Mouse (Mus musculus): ENCODE measurements around the gene Ripply3. TPM values are rescaled to one million over a fixed set of nuclear protein-coding genes. Genes with fewer than 3 reads are reported as not detected.
A peak's percentile ranks its signal among the peaks of the same experiment; 100 is the strongest.

Gene Ripply3
- total RNA-seq, 4 experiments from 2014 or later = 0.49 to 0.85 (median 0.74) TPM

- DNase-seq (ENCODE audit: low spot score in 2 of 2) = no peak
Observed at GRCm38 (mm10) chr16:94356046-94356445, 27.8 kb downstream of the Ripply3 start.

GRCm38 (mm10) chr16:94356776-94357494 lies 28.7 kb downstream of the Ripply3 start:
- no peak for DNase-seq (ENCODE audit: low spot score in 2 of 2)

- DNase-seq (ENCODE audit: low spot score in 2 of 2) = no peak
Observed at GRCm38 (mm10) chr16:94358091-94358490, 29.9 kb downstream of the Ripply3 start.

- DNase-seq (ENCODE audit: low spot score in 2 of 2) = no peak
Observed at GRCm38 (mm10) chr16:94360578-94361350, 32.5 kb downstream of the Ripply3 start.

GRCm38 (mm10) chr16:94362174-94362873 lies 34.1 kb downstream of the Ripply3 start:
- no peak for DNase-seq (ENCODE audit: low spot score in 2 of 2)

- DNase-seq (ENCODE audit: low spot score in 2 of 2) = no peak
Observed at GRCm38 (mm10) chr16:94363814-94364213, 35.6 kb downstream of the Ripply3 start.

- DNase-seq (ENCODE audit: low spot score in 2 of 2) = no peak
Observed at GRCm38 (mm10) chr16:94365435-94365834, 37.2 kb downstream of the Ripply3 start.

- no peak for DNase-seq (ENCODE audit: low spot score in 2 of 2)
Observed at GRCm38 (mm10) chr16:94369596-94370172, 41.5 kb downstream of the Ripply3 start.

- DNase-seq (ENCODE audit: low spot score in 2 of 2) = peak; percentile 82 to 87
Observed at GRCm38 (mm10) chr16:94370173-94370914, 42.1 kb downstream of the Ripply3 start, which contains the start of gene Ttc3. Gene Ttc3 (plus strand): TSS chr16:94370618.

- peak; percentile 54 to 66 for DNase-seq (ENCODE audit: low spot score in 2 of 2)
Observed at GRCm38 (mm10) chr16:94370915-94371300, 42.7 kb downstream of the Ripply3 start.

- DNase-seq (ENCODE audit: low spot score in 2 of 2) = peak in 1 of 2 experiments; percentile 33
Observed at GRCm38 (mm10) chr16:94371301-94371931, 43.2 kb downstream of the Ripply3 start, which contains the start of gene Pigp. Gene Pigp (minus strand): TSS chr16:94371842.

- DNase-seq (ENCODE audit: low spot score in 2 of 2) = no peak
Observed at GRCm38 (mm10) chr16:94379386-94379785, 51.2 kb downstream of the Ripply3 start.

GRCm38 (mm10) chr16:94383277-94383676 lies 55.1 kb downstream of the Ripply3 start:
- DNase-seq (ENCODE audit: low spot score in 2 of 2) = no peak

Other genes starting within 250 kb of the Ripply3 start
- gene Sim2, start 243.5 kb upstream of the Ripply3 start, total RNA-seq (2022) = 10 to 100 TPM; 15.8 to 18.6 (median 18.4) TPM
- 10 to 100 TPM in 2 of 4 experiments, 1 to 10 TPM in 2; 7.9 to 10.8 (median 9.8) TPM for gene Hlcs, start 14.8 kb upstream of the Ripply3 start, total RNA-seq (2022)
- gene Ttc3, start 42.2 kb downstream of the Ripply3 start, total RNA-seq (2022) = 10 to 100 TPM; 57.0 to 71.2 (median 62.4) TPM
- 100 to 1,000 TPM; 163 to 198 (median 181) TPM for gene Pigp, start 43.4 kb downstream of the Ripply3 start, total RNA-seq (2022)
- 10 to 100 TPM in 3 of 4 experiments, 1 to 10 TPM in 1; 8.6 to 12.1 (median 10.2) TPM for gene Vps26c, start 198.4 kb downstream of the Ripply3 start, total RNA-seq (2022)
- gene Dyrk1a, start 241.6 kb downstream of the Ripply3 start, total RNA-seq (2022) = 100 to 1,000 TPM in 3 of 4 experiments, 10 to 100 TPM in 1; 95.4 to 131 (median 109) TPM